Mouse (Mus musculus) left cerebral cortex, adult 2 months (tissue): Measurements from ENCODE around the gene Rpl24. TPM values are rescaled to one million over a fixed set of nuclear protein-coding genes. Genes with fewer than 3 reads are reported as not detected.
A peak's percentile ranks its signal among the peaks of the same experiment; 100 is the strongest.

Source experiments
- DNase-seq, 2 experiments: peaks; one replicate each; pipeline ENCODE4 v3.0.0; 2021 to 2022; ENCODE audit warnings: low spot score in 2 of 2, mixed read lengths in 1 of 2; ENCODE audit errors: extremely low spot score in 1 of 2
- H3K27ac ChIP-seq: fragments of 200-600 bp; 2 replicates; pipeline ENCODE4 v1.8.1; 2022
- H3K4me3 ChIP-seq: fragments of 200-600 bp; 2 replicates; pipeline ENCODE4 v1.8.1; 2022
- CTCF ChIP-seq: fragments of 200-600 bp; IDR thresholded peaks from 2 replicates; pipeline ENCODE4 v1.8.1; 2022; ENCODE audit warnings: antibody characterized with exemption, mild to moderate bottlenecking, moderate library complexity
- intact Hi-C: fragments of 180-260 bp; cut with DNase I; formaldehyde crosslinking; loops from one replicate; pipeline ENCODE4 v1.15.1; 2025
- total RNA-seq, 2 experiments: library from RNA; stranded (reverse); gene quantifications; 2 replicates each; pipeline ENCODE4 v1.2.3; 2021

Rpl24 gene
- total RNA-seq, 2 experiments from 2014 or later: 376 to 411 TPM

- intact Hi-C loops: loop anchor here (5.0 kb wide), 1 partner anchor 36 kb away; no protein-coding TSS in a partner anchor
- Histone ChIP-seq H3K4me3 (no peak overlapping the region), H3K27ac (no peak overlapping the region)
- no peak for DNase-seq
- TF ChIP-seq CTCF: peak; percentile 14; the same call in 1 of the 2 replicates
Observed at GRCm38 (mm10) chr16:56012789-56013743, 47.0 kb downstream of the Rpl24 start.

- TF ChIP-seq CTCF: no peak
- H3K4me3 ChIP-seq: no peak overlapping the region
- intact Hi-C loops: loop anchor here (5.0 kb wide), 1 partner anchor 37 kb away; no protein-coding TSS in a partner anchor
- no peak for DNase-seq
- no peak overlapping the region for H3K27ac ChIP-seq
Observed at GRCm38 (mm10) chr16:56014076-56014475, 48.0 kb downstream of the Rpl24 start.

- H3K27ac ChIP-seq: no peak overlapping the region
- DNase-seq: no peak
- intact Hi-C loops: no loop called here
- no peak overlapping the region for H3K4me3 ChIP-seq
- no peak for TF ChIP-seq CTCF
Observed at GRCm38 (mm10) chr16:56019660-56020059, 53.6 kb downstream of the Rpl24 start.

Other genes with a start within 250 kb of the Rpl24 start
- 1 to 10 TPM; 4.8 to 5.3 TPM for gene Nfkbiz, start 127.4 kb upstream of the Rpl24 start, total RNA-seq
- gene Nxpe3, start 71.0 kb upstream of the Rpl24 start, total RNA-seq: 10 to 100 TPM in 1 of 2 experiments, 1 to 10 TPM in 1; 9.4 to 10.9 TPM
- gene Cep97, start 31.4 kb upstream of the Rpl24 start, total RNA-seq: 10 to 100 TPM; 12.6 to 13.1 TPM
- gene Zbtb11, start 7.6 kb downstream of the Rpl24 start, total RNA-seq: 10 to 100 TPM; 50.3 to 54.9 TPM
- 100 to 1,000 TPM; 164 to 167 TPM for gene Pcnp, start 63.5 kb downstream of the Rpl24 start, total RNA-seq
- 10 to 100 TPM in 1 of 2 experiments, 1 to 10 TPM in 1; 9.6 to 10.2 TPM for gene Trmt10c, start 71.5 kb downstream of the Rpl24 start, total RNA-seq
- gene Senp7, start 82.1 kb downstream of the Rpl24 start, total RNA-seq: 10 to 100 TPM; 41.7 to 44.4 TPM
- gene Impg2, start 238.0 kb downstream of the Rpl24 start, total RNA-seq: 1 to 10 TPM in 1 of 2 experiments, under 1 TPM in 1; 0.93 to 1.1 TPM